Mouse (Mus musculus): ENCODE results near the gene Pigg.

DNA sequence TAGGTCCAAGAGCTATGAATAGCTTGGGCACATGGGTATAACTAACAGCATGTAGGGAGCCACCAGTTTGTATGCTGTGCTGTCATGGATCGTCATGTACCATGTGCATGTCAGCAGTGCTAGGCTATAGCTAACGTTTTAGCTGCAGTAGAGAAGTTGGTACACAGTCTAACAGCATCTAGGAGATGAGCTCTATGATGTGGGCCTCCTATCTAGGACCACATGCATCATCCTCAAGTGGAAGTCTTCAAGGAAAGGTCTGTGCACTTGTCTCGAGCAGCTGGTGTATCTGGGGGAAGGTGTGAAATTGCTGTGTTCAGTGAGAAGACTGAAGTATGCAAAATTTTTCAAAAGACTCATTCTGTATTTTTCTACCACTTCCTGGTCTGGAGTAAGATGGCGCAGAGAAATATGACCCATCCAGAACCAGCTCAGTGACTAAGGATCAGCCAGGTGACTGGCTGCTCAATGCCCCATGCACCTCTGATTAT, 31.3 kb downstream of the Pigg start:
- no peak for TF ChIP-seq CTCF (IDR thresholded peaks at IDR 0.05; ENCODE audit: insufficient read depth, low read length)
- TF ChIP-seq POLR2A (IDR thresholded peaks at IDR 0.05; ENCODE audit: borderline replicate concordance, extremely low read depth, low read depth, low read length), result no peak

All from lung, adult 2 months (tissue).